Mouse (Mus musculus): ENCODE data around the gene Foxc1. TPM values are rescaled to one million over a fixed set of nuclear protein-coding genes. Genes with fewer than 3 reads are reported as not detected.
A peak's percentile ranks its signal among the peaks of the same experiment; 100 is the strongest.

Foxc1 gene
- polyA plus RNA-seq, 1 experiment from 2014 or later, result 3.1 TPM

DNA sequence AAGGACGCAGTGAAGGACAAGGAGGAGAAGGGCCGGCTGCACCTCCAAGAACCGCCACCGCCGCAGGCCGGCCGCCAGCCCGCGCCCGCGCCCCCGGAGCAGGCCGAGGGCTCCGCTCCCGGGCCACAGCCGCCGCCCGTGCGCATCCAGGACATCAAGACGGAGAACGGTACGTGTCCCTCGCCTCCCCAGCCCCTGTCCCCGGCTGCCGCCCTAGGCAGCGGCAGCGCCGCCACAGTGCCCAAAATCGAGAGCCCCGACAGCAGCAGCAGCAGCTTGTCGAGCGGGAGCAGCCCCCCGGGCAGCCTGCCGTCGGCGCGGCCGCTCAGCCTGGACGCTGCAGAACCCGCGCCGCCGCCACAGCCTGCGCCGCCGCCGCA lies 1.3 kb downstream of the Foxc1 start:
- peaks cover 56% of the 10 kb centered on the region for H3K27me3 ChIP-seq
- H3K9ac ChIP-seq, result peak overlapping the region; percentile 78
- H3K36me3 ChIP-seq, result no peaks in the 10 kb centered on the region
- peak overlapping the region; percentile 68 for H3K4me3 ChIP-seq
- H3K4me2 ChIP-seq, result peak overlapping the region; percentile 92
- ATAC-seq (ENCODE audit: insufficient number of reproducible peaks, low FRiP score, low TSS enrichment, low read depth), result no peak
- H3K9me3 ChIP-seq, result no peaks in the 10 kb centered on the region
- peaks cover 52% of the 10 kb centered on the region for H3K4me1 ChIP-seq
- H3K27ac ChIP-seq, result peak overlapping the region; percentile 97
- WGBS, result under 1% methylated on average over 40 of the region's 47 CpGs

DNA sequence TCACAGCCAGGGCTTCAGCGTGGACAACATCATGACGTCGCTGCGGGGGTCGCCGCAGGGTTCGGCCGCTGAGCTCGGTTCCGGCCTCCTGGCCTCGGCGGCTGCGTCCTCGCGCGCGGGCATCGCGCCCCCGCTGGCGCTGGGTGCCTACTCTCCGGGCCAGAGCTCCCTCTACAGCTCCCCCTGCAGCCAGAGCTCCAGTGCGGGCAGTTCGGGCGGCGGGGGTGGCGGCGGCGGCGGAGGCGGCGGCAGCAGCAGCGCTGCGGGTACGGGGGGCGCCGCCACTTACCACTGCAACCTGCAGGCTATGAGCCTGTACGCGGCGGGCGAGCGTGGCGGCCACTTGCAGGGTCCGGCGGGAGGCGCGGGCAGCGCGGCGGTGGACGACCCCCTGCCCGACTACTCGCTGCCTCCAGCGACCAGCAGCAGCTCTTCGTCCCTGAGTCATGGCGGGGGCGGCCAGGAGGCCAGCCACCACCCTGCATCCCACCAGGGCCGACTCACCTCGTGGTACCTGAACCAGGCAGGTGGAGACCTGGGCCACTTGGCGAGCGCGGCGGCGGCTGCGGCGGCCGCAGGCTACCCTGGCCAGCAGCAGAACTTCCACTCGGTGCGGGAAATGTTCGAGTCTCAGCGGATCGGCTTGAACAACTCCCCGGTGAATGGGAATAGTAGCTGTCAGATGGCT lies 1.8 kb downstream of the Foxc1 start:
- Histone ChIP-seq H3K36me3 (no peaks in the 10 kb centered on the region), H3K27me3 (peaks cover 59% of the 10 kb centered on the region), H3K4me2 (peak overlapping the region; percentile 92), H3K27ac (peak overlapping the region; percentile 97), H3K9ac (peak overlapping the region; percentile 78), H3K4me3 (peak overlapping the region; percentile 68), H3K9me3 (no peaks in the 10 kb centered on the region), H3K4me1 (peaks cover 49% of the 10 kb centered on the region)
- under 1% methylated on average over 66 of the region's 73 CpGs for WGBS
- ATAC-seq (ENCODE audit: insufficient number of reproducible peaks, low FRiP score, low TSS enrichment, low read depth), result no peak

DNA sequence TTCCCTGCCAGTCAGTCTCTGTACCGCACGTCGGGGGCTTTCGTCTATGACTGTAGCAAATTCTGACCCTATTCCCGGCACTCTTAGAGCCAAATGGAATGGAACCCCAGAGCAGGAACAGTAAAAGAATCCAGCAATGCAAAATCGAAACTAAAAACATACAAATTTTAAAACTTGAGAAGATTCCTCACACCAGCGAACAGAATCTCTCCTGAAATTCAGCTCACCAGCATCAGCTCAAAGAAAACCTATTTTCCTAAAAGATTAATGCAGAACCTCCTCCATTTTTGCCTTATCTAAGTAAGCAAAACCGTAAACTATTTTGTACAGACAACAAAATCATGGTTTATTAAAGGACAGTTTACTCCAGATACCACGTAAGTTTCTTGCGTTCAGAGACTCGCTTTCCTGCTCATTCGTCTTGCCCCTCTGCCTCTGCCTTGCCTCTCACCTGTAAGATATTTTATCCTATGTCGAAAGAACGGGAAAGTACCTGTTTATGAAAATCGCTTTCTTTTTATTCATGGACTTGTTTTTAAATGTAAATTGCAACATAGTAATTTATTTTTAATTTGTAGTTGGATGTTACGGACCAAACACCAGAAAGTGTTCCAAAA lies 2.5 kb downstream of the Foxc1 start:
- Histone ChIP-seq H3K9ac (peak overlapping the region; percentile 78), H3K9me3 (no peaks in the 10 kb centered on the region), H3K27ac (peak overlapping the region; percentile 97), H3K4me2 (peak overlapping the region; percentile 92), H3K4me3 (peak overlapping the region; percentile 68), H3K4me1 (peaks cover 48% of the 10 kb centered on the region), H3K36me3 (no peaks in the 10 kb centered on the region), H3K27me3 (peaks cover 57% of the 10 kb centered on the region)
- WGBS, result 11% methylated on average over 16 of the region's 16 CpGs
- no peak for ATAC-seq (ENCODE audit: insufficient number of reproducible peaks, low FRiP score, low TSS enrichment, low read depth)

DNA sequence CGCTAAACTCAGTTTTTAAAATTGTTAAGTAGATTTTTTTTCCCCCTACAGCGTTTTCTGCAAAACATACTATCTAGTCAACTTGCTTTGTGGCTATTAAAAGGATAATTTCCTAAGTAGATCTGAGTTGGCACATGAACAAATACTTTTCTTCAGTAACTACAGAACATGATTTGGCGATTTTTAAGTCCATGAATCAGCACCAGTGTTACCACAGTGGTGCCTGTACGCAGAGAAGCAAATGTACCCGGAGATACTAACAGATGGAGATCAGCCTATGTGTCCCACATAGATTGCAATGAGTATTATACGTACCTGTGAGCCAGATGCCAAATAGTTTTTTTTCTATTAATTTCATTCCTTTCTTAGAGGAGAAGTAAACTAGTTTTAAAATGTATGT lies 3.3 kb downstream of the Foxc1 start:
- Histone ChIP-seq H3K4me3 (peak overlapping the region; percentile 35), H3K9ac (no peak overlapping the region), H3K27ac (no peak overlapping the region), H3K9me3 (no peaks in the 10 kb centered on the region), H3K27me3 (peaks cover 60% of the 10 kb centered on the region), H3K4me2 (peak overlapping the region; percentile 17), H3K4me1 (peaks cover 49% of the 10 kb centered on the region), H3K36me3 (no peaks in the 10 kb centered on the region)
- 20% methylated on average over 6 of the region's 6 CpGs for WGBS
- no peak for ATAC-seq (ENCODE audit: insufficient number of reproducible peaks, low FRiP score, low TSS enrichment, low read depth)

DNA sequence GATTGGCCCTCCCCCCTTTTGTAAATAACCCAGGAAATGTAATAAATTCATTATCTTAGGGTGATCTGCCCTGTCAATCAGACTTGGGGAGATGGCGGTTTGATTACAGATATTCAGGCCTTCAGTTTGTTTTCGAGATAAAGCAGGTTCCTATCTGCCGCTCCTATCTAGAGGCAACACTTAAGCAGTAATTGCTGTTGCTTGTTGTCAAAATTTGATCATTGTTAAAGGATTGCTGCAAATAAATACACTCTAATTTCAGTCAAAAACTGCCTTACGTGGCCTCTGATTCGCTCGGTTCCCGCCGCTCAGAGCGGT lies 3.9 kb downstream of the Foxc1 start:
- Histone ChIP-seq H3K27ac (peak overlapping the region; percentile 68), H3K4me2 (peak overlapping the region; percentile 52), H3K4me3 (peak overlapping the region; percentile 43), H3K36me3 (no peaks in the 10 kb centered on the region), H3K9me3 (no peaks in the 10 kb centered on the region), H3K9ac (peak overlapping the region; percentile 50), H3K4me1 (peaks cover 51% of the 10 kb centered on the region), H3K27me3 (peaks cover 58% of the 10 kb centered on the region)
- 10% methylated on average over 9 of the region's 9 CpGs for WGBS
- ATAC-seq (ENCODE audit: insufficient number of reproducible peaks, low FRiP score, low TSS enrichment, low read depth), result no peak

DNA sequence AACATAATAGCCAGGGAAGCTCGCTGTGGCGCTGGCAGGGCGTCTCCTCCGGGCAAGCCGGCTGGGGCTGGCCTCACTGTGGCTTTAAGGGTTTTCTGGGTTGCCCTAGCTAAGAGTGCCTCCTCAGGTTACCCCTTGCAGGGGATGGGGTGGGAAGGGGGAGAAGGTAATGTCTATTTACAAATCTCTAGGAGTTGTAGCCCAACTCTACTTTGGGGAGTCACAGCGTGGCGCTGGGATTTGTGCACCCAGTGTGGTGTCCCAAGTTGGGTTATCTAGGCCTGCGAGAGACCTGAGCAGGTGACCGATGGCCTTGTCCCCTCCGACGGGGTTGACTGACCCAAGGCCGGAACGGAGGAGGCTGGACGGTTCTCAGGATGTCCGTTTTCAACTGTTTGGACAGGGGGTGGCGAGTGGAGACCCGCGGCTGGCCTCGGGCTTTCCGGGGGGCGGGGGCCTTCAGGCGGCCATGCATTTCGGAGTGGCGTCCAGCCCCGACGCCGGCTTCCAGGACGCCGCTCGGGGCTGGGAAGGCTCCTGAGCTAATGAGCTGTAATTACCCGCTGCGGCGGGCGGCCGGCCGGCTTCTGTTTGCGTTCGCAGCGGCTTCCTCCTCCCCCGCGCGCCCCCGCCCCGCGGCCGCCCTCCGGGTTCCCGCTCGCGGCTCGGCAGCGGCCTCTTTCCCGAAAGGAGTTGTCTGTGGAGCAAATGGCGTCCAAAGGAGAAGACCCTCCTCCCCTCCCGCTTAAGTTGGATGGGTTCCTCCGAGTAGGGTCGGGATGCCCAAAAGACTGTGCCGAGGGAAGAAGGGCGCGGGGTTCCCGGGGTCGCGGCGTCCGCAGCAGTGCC lies 4.5 kb downstream of the Foxc1 start:
- 1% methylated on average over 59 of the region's 65 CpGs for WGBS
- H3K36me3 ChIP-seq, result no peaks in the 10 kb centered on the region
- peaks cover 51% of the 10 kb centered on the region for H3K4me1 ChIP-seq
- no peaks in the 10 kb centered on the region for H3K9me3 ChIP-seq
- peak overlapping the region; percentile 43 for H3K4me3 ChIP-seq
- H3K27ac ChIP-seq, result peak overlapping the region; percentile 68
- H3K4me2 ChIP-seq, result peak overlapping the region; percentile 52
- peaks cover 58% of the 10 kb centered on the region for H3K27me3 ChIP-seq
- H3K9ac ChIP-seq, result peak overlapping the region; percentile 50
- ATAC-seq (ENCODE audit: insufficient number of reproducible peaks, low FRiP score, low TSS enrichment, low read depth), result no peak

DNA sequence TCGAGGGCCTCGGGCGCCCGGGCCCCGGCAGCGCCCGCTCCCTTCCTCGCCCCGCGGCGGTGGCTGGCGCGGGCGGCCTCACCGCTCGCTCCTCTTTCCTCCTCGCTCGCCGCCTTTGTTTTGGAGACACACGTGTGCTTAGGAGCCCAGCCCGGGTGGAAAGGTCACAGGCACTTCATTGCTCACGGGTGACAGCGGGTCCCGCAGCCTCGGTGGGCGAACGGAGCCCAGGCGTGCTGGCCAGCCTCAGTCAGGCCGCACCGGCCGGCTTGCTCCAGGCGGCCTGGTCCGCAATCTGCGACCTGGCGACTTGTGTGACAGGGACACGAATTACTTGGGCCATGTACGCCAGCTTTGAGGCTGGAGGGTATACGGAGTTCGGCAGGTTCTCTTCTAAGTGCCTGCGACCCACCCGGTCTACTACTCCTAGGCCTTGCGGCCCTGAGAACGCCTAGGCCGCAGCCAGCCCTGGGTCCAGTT lies 5.1 kb downstream of the Foxc1 start:
- Histone ChIP-seq H3K27me3 (peaks cover 61% of the 10 kb centered on the region), H3K36me3 (no peaks in the 10 kb centered on the region), H3K27ac (peak overlapping the region; percentile 68), H3K4me3 (peak overlapping the region; percentile 43), H3K9ac (peak overlapping the region; percentile 50), H3K4me1 (peaks cover 53% of the 10 kb centered on the region), H3K9me3 (no peaks in the 10 kb centered on the region), H3K4me2 (peak overlapping the region; percentile 52)
- WGBS, result 22% methylated on average over 44 of the region's 44 CpGs
- no peak for ATAC-seq (ENCODE audit: insufficient number of reproducible peaks, low FRiP score, low TSS enrichment, low read depth)

DNA sequence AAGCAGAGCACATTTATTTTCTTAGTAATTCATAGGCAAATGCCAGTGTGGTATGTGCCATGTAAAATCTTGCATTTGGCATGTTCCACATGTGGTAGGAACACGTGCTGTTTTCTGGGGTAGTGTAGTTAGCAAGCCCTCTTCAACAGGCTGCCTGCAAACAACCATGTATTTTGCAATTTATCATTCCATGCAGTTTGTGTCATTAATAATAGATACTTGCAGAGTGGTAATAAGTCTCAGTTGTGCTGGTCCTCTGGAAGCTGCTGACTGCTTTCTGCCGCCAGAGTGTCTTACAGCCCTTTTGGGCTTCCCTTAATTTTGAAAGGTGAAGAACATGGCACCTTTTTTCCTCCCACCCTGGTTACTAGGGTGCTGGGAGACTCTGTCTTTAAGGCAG lies 6.3 kb downstream of the Foxc1 start:
- Histone ChIP-seq H3K9ac (0 out of 2 replicates have a peak overlapping the region, but pooled peaks have one; percentile 2), H3K4me1 (peaks cover 45% of the 10 kb centered on the region), H3K4me3 (peak overlapping the region; percentile 15), H3K27me3 (peaks cover 53% of the 10 kb centered on the region), H3K4me2 (peak overlapping the region; percentile 25; the same call in 1 of the 2 replicates), H3K36me3 (no peaks in the 10 kb centered on the region), H3K27ac (0 out of 2 replicates have a peak overlapping the region, but pooled peaks have one; percentile 8), H3K9me3 (no peaks in the 10 kb centered on the region)
- 66% methylated on average over 2 of the region's 2 CpGs for WGBS
- no peak for ATAC-seq (ENCODE audit: insufficient number of reproducible peaks, low FRiP score, low TSS enrichment, low read depth)

DNA sequence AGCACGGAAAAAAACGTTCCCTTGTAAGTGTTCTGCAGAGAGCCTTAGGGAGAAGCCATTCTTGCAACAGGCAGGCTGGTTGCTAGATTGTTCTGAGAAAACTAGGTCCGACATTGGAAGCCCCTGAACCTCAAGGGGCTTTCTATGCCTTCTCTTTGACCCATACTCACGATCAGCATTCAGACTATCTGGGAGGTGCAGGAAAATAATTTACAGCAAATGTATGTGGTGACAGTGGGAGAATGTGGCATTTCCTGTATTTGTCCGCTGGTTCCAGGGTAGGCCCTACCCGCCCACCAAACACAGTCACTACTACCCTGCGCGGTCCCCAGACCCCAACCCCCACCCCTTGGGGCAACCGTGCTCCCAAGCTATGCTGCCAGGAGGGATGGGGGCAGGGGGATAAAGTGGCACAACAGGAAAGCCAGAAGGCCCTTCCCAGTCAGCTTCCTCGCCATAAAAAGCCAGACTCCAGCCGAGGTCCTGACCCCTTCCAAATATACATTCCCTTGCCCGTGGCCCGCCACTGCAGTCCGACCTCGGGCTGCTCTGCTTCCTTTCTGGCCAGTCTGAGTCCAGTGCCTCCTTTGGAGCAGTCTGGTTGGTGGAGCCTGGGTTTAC lies 9.1 kb downstream of the Foxc1 start:
- Histone ChIP-seq H3K4me2 (no peak overlapping the region; the same call in 1 of the 2 replicates), H3K4me1 (peaks cover 57% of the 10 kb centered on the region), H3K27ac (peak overlapping the region; percentile 71; the same call in 1 of the 2 replicates), H3K4me3 (peak overlapping the region; percentile 12; the same call in 1 of the 2 replicates), H3K36me3 (no peaks in the 10 kb centered on the region), H3K9me3 (no peaks in the 10 kb centered on the region), H3K9ac (no peak overlapping the region), H3K27me3 (peaks cover 44% of the 10 kb centered on the region)
- WGBS, result 31% methylated on average over 15 of the region's 15 CpGs
- no peak for ATAC-seq (ENCODE audit: insufficient number of reproducible peaks, low FRiP score, low TSS enrichment, low read depth)

DNA sequence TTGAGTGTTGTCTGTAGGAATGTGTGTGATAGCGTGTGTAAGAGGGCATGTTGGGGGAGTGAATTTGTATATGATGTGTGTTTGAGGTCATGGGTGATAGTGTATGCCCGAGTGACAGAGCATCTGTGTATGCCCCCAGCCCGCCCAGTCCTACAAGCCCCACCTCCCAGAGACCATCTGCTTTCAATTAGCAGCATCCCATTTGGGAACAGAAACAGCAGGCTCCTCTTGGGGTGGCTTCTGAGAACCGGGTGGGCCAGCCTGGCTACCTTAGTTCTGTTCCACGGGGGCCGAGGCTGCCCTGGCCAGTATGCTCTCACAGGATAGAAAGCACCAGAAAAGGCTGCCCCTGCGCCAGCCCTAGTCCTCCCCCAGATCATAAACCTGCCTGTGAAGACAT lies 11.9 kb downstream of the Foxc1 start:
- Histone ChIP-seq H3K9me3 (no peaks in the 10 kb centered on the region), H3K4me2 (no peak overlapping the region), H3K36me3 (no peaks in the 10 kb centered on the region), H3K9ac (no peak overlapping the region), H3K4me3 (no peak overlapping the region), H3K27me3 (peaks cover 29% of the 10 kb centered on the region), H3K4me1 (peaks cover 58% of the 10 kb centered on the region), H3K27ac (no peak overlapping the region)
- ATAC-seq (ENCODE audit: insufficient number of reproducible peaks, low FRiP score, low TSS enrichment, low read depth), result no peak
- 27% methylated on average over 7 of the region's 7 CpGs for WGBS

DNA sequence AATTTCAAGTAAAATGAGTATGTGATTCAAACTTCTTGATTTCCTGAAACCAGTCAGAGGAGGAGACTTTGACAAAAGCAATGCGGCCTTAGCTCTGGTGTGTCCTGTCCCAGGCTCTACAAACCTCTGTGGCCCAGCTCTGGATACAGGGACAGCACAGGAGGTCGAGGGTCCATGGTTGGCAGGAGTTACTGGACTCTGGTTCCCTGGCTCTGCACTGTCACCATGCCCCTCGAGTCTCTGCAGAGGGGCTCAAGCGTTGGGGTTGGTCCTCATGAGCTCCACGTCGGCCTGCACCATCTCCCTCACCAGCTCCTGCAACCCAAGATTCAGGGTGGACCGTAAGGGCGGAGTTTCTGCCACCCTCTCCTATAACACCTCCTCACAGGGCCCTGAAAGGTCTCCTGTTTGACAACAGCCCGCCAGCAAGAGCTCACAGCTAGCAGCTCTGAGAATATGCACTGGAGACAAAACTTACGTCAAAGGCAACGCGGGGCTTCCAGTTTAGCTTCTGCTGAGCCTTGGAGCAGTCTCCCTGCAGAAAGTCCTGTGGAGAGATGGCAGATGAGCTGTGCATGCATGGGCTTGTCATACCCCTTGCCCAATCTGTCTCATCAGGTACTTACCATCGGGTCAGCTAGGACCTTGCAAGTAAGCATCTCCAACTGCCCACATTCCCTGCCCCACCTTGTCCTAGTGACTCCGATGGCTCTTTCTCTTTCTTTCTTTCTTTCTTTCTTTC lies 13.4 kb downstream of the Foxc1 start:
- Histone ChIP-seq H3K9ac (no peak overlapping the region), H3K4me1 (peaks cover 50% of the 10 kb centered on the region), H3K36me3 (no peaks in the 10 kb centered on the region), H3K4me3 (no peak overlapping the region), H3K4me2 (peak overlapping the region; percentile 26; the same call in 1 of the 2 replicates), H3K27me3 (peaks cover 22% of the 10 kb centered on the region), H3K27ac (peak overlapping the region; percentile 51), H3K9me3 (no peaks in the 10 kb centered on the region)
- no peak for ATAC-seq (ENCODE audit: insufficient number of reproducible peaks, low FRiP score, low TSS enrichment, low read depth)
- 41% methylated on average over 14 of the region's 14 CpGs for WGBS
